Mouse (Mus musculus): ENCODE results near the gene Ell2.

The Ell2 gene

GRCm38 (mm10) chr13:75733594-75734161 is 27.1 kb downstream of the Ell2 start:
- DNase-seq: no peak

GRCm38 (mm10) chr13:75734231-75734630 is 27.7 kb downstream of the Ell2 start:
- no peak for DNase-seq

DNA sequence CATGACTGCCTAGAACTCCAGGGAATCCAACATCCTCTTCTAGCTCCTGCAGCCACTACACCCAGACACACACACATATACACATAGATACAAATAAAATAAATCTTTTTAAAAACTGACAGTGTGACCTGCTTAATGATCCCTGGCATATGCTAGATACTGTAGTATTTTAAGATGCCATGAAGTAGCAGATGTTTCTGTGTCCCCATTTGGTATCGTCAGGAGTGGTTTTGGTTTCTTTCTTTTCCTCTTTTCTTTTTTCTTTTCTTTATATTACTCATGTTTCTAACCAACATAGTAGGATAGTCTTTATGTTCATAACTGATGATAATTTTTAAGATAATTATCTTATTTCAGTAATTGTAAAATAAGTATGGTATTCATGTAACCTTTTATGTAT is 29.0 kb downstream of the Ell2 start:
- DNase-seq: no peak

DNA sequence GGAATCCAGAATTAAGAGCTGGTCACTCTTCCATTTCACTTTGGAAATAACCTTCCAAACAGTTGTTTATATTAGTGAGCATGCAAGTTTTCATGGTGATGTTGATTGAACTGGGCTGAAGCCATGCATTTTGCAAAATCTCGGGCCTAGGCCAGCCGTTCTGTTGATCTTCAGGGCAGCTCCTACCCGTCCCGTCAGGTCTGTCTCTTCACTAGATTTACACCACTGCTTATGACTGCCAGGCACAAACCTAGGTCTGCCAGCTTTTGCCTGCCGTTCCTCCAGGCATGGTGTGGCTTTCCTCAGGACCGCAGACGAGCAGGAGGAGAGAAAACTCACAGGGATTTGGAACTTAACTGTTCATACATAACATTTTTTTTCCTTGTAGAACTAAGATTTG is 31.4 kb downstream of the Ell2 start:
- peak in 1 of 2 experiments; percentile 36 for DNase-seq

DNA sequence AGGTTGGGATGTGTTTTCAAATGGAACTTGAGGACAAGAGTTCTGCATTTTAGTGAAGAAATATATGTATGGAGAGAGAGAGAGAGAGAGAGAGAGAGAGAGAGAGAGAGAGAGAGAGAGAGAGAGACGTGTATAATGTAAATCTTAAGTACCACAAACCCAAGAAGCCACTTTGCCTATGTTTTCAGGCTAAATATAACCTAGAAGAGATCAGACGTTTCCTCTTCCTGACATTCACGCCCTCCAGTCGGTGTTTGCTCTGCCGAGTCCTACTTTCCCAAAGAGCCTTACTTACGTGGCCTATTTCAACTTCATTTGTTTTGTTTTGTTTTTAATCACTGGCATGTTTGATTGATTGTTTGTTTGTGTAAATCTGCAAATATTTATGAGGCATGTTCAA is 32.0 kb downstream of the Ell2 start:
- DNase-seq: no peak

GRCm38 (mm10) chr13:75738957-75739356 is 32.4 kb downstream of the Ell2 start:
- no peak for DNase-seq

DNA sequence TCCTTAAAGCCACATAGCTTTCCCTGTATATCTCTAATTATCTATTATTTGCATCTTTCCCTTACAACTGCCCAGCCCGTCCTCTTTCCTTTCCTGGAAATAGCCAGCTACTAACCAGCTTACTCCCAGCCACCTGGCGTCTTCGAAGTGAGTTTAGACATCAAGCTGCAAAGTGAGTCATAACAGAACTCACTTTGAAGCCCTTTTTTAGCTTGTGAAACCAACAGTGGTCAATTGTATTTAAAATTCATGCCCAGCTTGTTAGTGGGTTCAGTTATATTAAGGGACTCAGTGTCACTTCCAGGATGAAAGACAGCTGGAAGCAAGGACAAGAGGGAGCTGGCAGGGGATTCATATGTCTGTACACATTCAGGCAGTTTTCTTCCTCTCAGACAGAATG is 33.5 kb downstream of the Ell2 start:
- DNase-seq: no peak

DNA sequence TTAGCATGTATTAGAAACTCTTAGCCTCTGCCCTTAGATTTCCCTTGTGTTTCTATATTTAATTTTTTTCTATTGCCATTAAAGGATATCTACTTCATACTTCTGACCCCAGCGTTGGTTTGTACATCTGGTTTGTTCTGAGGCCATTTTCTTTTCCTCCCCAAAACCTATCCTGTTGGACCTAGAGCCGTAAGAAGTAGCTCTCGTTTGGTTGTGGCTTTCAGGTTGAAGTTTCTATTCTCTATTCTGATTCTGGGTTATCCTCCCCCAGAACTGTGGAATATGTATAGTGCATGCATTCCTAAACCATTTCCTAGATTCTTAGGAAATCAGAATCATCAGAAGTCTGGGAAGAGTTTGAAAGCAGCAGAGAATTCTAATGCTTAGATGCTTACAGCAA is 34.6 kb downstream of the Ell2 start:
- no peak for DNase-seq

DNA sequence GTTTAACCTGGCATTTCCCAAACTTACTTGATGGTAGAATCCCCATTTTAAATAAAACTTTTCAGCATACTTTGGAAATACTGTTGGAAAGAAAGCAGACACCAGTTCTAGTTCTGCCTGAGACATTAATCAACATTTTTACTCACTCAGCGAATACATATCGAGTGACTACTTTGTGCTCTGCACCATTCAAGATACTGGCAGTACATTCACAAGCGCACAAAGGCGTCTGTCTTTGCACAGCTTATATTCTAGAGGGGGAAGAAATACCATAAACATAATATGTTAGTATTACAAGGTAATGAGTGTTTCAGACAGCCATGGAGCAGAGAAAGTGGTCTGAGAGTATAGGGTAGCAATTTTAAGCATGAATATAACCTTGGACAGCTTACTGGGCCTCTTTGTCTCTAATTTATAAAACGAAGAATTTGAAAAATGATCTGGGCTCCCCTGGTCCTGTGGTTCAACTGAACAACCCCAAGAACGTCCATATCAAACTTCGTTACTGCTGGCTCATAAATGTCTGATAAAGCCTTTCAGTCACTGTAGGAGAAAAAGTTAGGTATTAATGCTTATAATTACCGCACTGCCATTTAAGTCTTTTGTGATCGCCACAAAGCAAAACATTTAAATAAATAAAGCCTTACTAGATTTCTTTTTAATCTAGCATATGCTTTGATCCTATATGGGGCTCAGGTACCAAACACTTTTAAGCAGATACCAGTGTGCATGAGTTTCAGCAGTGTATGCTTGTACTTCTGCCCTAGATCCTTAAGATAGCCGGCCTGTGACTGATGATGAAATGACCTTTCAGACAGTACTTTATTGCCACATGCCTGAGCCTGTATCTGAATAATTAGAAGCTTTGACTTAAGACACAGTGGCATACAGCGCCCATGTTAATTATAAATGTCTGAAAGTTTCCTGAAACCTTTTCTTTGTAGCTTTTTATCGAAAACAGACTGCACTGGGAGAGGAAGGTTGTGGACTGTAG is 35.5 kb downstream of the Ell2 start:
- DNase-seq: no peak

DNA sequence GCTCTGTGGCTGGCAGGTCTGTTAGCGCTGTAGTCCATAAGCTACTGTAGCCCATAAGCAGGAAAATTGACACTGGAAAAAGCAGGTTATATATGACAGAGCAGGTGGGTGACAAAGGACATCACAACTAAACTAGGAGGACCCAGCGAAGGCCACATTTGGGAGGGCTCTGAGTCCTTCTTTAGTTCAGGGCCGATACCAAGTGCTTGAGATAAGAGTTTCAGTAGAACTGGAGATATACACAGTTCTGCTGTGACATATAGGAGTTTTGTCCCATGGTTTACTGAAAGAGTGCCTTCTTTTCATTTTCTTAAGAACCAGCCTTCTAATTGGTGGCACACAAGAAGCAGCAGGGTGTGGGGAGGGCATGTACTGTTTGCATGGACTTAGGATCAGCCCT is 36.4 kb downstream of the Ell2 start:
- DNase-seq: no peak

DNA sequence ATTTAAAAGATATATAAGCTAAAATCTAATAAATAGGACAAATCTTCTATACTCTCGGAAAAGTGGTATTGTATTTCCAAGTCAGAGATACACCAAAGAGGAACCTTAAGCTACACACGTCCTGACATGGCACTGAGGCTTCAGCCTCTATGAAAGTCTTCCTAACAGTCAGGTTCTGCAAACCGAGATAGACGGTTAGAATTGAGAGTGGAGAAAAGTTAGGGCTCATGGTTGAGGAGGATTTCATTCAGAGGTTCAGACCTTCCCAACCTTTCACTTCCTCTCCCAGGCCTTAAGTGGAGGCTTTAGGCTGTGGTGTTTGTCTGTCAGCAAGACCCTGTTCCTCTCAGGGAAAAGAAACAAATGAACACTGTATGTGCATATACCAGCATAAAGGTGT is 37.5 kb downstream of the Ell2 start:
- no peak for DNase-seq

DNA sequence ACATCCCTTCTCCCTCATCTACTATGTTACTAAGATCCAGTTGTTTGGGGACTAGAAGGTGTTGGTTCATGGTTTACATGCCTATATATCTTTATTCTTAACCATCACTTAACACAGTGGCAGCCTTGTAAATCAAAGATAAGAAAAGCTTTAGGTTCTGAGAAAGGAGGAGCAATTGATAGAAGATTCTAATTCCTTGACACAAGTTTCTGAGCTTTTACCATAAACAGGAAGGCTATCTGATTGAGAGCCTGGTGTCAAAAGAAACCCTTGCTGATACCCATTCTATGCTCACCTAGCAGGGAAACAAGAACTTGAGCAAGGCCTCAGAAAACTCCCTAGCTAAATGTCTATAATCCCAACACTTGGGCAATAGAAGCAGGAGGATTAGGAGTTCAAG is 38.8 kb downstream of the Ell2 start:
- DNase-seq: no peak

- DNase-seq: no peak
Observed at GRCm38 (mm10) chr13:75747265-75747664, 40.7 kb downstream of the Ell2 start.

DNA sequence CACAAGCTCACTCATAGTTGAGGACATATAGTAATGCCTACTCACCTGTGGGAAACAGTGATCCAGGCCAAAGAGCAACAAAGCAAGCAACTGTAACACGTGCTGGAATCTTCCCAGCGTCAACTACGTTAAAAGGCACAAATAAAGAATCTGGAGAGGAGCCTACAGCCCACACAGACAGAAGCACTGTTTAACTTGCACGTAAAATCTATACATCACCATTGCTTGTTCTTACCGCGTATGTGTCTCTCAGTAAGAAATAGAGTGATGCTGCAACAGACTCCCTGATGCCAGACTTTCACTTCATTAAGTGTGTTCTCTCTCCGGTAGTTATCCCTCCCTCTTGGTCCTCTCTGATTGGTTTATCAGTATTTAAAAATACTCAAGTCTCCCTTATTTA is 42.1 kb downstream of the Ell2 start:
- DNase-seq: no peak

DNA sequence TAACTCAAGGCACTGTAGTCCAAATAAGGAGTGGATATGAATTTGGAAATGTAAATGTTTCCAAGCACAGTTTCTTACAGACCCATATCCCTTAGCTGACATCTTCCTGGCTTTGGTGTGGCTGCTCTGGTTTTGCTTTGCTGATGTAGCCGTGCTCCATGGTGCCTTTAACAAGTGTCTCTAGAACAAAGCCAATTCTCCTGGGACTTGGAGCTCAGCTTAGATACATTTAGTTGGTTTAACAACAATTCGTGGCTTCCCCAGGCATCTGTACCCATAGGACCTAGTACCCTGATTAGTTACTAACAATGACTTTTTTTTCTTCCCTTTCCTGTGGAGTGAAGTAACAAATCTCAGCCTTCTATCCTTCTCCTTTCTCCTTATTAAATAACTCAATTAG is 44.2 kb downstream of the Ell2 start:
- no peak for DNase-seq

GRCm38 (mm10) chr13:75752216-75752938 is 45.8 kb downstream of the Ell2 start:
- DNase-seq: peak; percentile 93 to 95

DNA sequence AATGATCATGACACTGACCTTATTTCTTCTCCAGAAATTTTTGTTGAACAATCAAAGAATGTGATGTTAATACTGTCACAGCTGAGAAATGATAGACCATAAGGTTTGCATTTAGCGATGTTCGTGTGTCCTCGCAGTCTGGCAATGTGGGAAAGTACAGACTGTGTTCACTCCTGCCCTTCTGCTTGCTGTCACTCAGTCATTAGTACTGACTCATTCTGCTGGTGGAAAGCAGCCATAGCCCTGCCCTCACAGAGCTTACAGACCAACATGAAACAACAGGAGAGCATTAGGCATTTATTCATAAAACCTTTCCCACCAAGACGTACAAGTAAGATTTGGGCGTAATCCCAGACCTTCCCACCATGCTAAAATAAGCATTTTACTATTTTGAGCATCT is 47.8 kb downstream of the Ell2 start:
- no peak for DNase-seq

DNA sequence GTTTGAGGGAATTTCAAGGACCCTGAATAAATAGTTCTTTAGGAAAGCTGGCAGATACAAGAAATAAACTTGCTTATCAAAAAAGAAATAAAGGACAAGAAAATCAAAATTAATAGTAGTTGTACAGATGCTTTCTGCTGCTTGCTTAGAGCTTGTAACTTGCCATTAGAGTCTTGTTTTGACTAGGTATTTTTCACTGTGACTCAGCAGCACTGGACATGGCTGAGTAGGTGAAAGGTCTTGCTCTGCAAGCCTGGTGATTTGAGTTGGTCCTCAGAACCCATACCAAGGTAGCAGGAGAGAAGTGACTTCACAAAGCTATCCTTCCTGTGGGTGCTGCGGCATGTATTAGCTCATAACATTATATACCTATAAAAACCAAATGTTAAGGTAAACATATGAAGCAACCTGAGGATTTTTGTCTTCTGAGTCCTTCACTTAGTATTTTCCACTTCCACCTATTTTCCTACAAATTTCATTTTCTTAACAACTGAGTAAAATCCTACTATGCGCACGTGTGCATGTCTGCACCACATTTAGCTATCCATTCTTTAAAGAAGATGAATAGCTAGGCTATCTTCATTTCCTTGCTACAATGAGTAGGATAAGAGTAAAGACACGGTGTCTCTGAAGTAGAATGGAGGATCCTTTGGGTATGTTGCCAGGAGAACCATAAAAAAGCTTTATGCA is 54.4 kb downstream of the Ell2 start:
- DNase-seq: no peak

DNA sequence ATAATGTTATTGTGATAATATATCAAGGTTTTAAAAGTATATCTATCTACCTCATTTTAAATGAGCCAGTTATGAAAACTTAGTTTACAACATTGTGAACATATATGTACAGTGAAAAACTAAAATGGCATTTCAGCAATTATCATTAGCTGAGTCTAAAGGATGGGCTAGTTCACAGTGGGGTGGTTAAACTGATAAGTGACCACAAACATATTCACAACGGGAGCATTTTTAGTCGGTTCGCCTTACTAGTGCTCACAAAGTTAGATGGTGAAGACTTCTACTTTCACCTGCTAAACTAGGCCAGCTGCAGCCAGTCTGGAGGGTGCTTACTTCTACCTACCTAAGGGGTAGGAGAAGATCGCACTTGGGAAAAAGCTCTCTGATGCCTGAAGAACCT is 56.2 kb downstream of the Ell2 start:
- DNase-seq: no peak

GRCm38 (mm10) chr13:75763280-75763679 is 56.7 kb downstream of the Ell2 start:
- DNase-seq: no peak

- no peak for DNase-seq
Observed at GRCm38 (mm10) chr13:75765742-75766141, 59.2 kb downstream of the Ell2 start.

DNA sequence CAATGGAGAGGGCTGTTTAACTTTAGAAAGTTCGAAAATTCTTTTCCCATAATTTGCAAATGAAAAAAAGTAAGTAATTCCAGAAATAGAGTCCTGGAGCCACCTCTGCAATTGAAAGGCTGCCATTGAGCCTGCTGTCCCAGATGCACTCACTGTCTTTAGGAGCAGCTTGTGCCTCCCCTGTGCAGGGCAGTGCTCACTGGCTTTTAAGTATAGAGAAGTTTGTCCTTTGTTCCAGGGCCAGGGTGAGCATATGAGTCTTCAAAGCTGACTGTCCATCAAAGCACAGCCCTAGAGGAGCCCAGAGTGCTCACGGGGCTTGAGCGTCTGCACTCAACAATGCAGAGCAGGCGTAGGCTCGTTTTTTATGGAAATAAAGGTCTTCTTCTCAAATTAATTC is 59.7 kb downstream of the Ell2 start:
- DNase-seq: no peak

DNA sequence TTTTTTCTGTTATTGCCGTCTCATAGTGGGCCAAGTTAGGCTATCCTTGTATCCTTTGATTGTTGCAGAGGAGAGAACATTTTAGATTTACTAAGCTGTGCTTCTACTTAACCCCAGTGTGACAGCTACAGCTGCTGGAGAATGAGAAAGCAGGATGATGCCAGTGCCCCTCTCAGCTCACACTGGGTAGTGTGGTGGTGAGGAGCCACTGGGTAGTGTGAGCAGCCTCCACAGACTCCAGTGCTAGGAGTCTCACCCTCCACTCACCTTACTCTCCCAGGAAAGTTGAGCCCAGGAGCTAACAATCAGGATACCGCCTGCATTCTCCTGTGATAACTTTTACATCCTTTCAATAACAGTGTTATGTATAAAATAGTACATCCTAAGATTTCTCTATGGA is 60.4 kb downstream of the Ell2 start:
- no peak for DNase-seq

All from lung, adult 18-20 months (tissue).